Mouse (Mus musculus) myocyte (in vitro differentiated cells): ENCODE measurements around the gene Stpg2.

Experiments used
- CEBPB ChIP-seq: IDR thresholded peaks from 2 replicates; pipeline ENCODE4 v1.6.1; 2011; ENCODE audit warnings: mild to moderate bottlenecking, moderate library complexity; ENCODE audit not compliant: poor library complexity, insufficient read depth, severe bottlenecking
- E2F4 ChIP-seq: IDR thresholded peaks from one replicate; pipeline ENCODE4 v1.6.1; 2011; ENCODE audit warnings: mild to moderate bottlenecking, control low read depth, moderate library complexity; ENCODE audit not compliant: insufficient read depth
- MYOD1 ChIP-seq, 3 experiments: IDR thresholded peaks; one replicate each; pipeline ENCODE4 v1.6.1; 2011; ENCODE audit warnings: control low read depth in 2 of 3, low read depth in 2 of 3, mild to moderate bottlenecking in 2 of 3, moderate library complexity in 1 of 3; ENCODE audit not compliant: insufficient read length in 2 of 3, control insufficient read depth in 1 of 3
- POLR2A ChIP-seq: IDR thresholded peaks from one replicate; pipeline ENCODE4 v1.6.1; 2011; ENCODE audit warnings: low read depth, mild to moderate bottlenecking, control low read depth, moderate library complexity; ENCODE audit not compliant: insufficient read length
- SRF ChIP-seq: IDR thresholded peaks from one replicate; pipeline ENCODE4 v1.6.1; 2011; ENCODE audit warnings: low read depth; ENCODE audit not compliant: control insufficient read depth, insufficient read length
- USF1 ChIP-seq: IDR thresholded peaks from one replicate; pipeline ENCODE4 v1.6.1; 2011; ENCODE audit warnings: low read depth, mild to moderate bottlenecking, control low read depth, moderate library complexity

DNA sequence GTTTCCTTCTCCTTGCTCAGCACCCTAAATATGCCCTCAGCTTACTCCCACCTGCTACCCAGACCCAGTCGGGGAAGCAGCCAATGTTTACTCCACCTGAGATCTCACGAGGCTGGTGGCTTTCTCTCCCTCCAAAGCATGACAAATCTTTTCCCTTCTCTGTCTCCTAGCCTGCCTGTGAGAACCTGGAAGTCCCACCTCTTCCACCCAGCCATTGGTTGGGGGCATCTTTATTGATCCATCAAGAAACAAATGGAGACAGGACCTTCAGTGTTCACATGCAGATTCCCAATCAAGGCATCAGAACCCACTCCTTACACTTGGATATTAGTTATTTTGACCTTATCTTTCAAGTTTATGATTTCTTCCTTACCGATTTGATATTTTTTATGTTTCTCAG, 7.1 kb upstream of the Stpg2 start:
- no peak for TF ChIP-seq USF1
- TF ChIP-seq POLR2A, result no peak
- TF ChIP-seq MYOD1 (IDR thresholded peaks at IDR 0.05; ENCODE audit: control insufficient read depth in 1 of 3, insufficient read length in 2 of 3, low read depth in 2 of 3), result no peak
- no peak for TF ChIP-seq E2F4
- no peak for TF ChIP-seq SRF
- TF ChIP-seq CEBPB, result no peak
